Mouse (Mus musculus) left cerebral cortex, postnatal 10 days (tissue): Measurements from ENCODE around the gene Tead1. TPM values are rescaled to one million over a fixed set of nuclear protein-coding genes. Genes with fewer than 3 reads are reported as not detected.

ENCODE experiments used
- DNase-seq, 2 experiments: peaks; one replicate each; pipeline ENCODE4 v3.0.0; 2021 to 2022; ENCODE audit warnings: low spot score in 2 of 2, mixed read lengths in 1 of 2; ENCODE audit errors: extremely low spot score in 1 of 2
- intact Hi-C: fragments of 180-260 bp; cut with DNase I; formaldehyde crosslinking; loops from one replicate; pipeline ENCODE4 v1.15.1; 2025
- total RNA-seq, 2 experiments: library from RNA; stranded (reverse); gene quantifications; 2 replicates each; pipeline ENCODE4 v1.2.3; 2021

Tead1 gene
- total RNA-seq, 2 experiments from 2014 or later: 14.8 to 15.3 TPM

GRCm38 (mm10) chr7:112790334-112790733 is 111.2 kb downstream of the Tead1 start:
- intact Hi-C loops: no loop called here
- DNase-seq: no peak

GRCm38 (mm10) chr7:112792679-112793078 is 113.6 kb downstream of the Tead1 start:
- DNase-seq: no peak
- intact Hi-C loops: no loop called here

- intact Hi-C loops: no loop called here
- DNase-seq: no peak
Observed at GRCm38 (mm10) chr7:112793903-112794302, 114.8 kb downstream of the Tead1 start.

- DNase-seq: no peak
- intact Hi-C loops: no loop called here
Observed at GRCm38 (mm10) chr7:112794481-112794880, 115.4 kb downstream of the Tead1 start.

- no peak for DNase-seq
- intact Hi-C loops: no loop called here
Observed at GRCm38 (mm10) chr7:112797526-112798321, 118.6 kb downstream of the Tead1 start.

GRCm38 (mm10) chr7:112801706-112802105 is 122.6 kb downstream of the Tead1 start:
- intact Hi-C loops: no loop called here
- DNase-seq: no peak

GRCm38 (mm10) chr7:112806718-112807400 is 127.7 kb downstream of the Tead1 start:
- intact Hi-C loops: no loop called here
- no peak for DNase-seq

- DNase-seq: no peak
- intact Hi-C loops: no loop called here
Observed at GRCm38 (mm10) chr7:112807401-112807751, 128.3 kb downstream of the Tead1 start.

- intact Hi-C loops: no loop called here
Observed at GRCm38 (mm10) chr7:112810752-112811151, 131.6 kb downstream of the Tead1 start.

GRCm38 (mm10) chr7:112812037-112812775 is 133.1 kb downstream of the Tead1 start:
- intact Hi-C loops: no loop called here
- no peak for DNase-seq

More at GRCm38 (mm10) chr7:112810752-112811151, 131.6 kb downstream of the Tead1 start:
- no peak for DNase-seq

GRCm38 (mm10) chr7:112813163-112813562 is 134.0 kb downstream of the Tead1 start:
- intact Hi-C loops: no loop called here
- DNase-seq: no peak

- DNase-seq: no peak
- intact Hi-C loops: no loop called here
Observed at GRCm38 (mm10) chr7:112813731-112814306, 134.7 kb downstream of the Tead1 start.

GRCm38 (mm10) chr7:112816016-112816415 is 136.9 kb downstream of the Tead1 start:
- DNase-seq: no peak
- intact Hi-C loops: no loop called here

GRCm38 (mm10) chr7:112819833-112820232 is 140.7 kb downstream of the Tead1 start:
- DNase-seq: no peak
- intact Hi-C loops: no loop called here

- DNase-seq: peak in 1 of 2 experiments; percentile 50
- intact Hi-C loops: no loop called here
Observed at GRCm38 (mm10) chr7:112822879-112823278, 143.8 kb downstream of the Tead1 start.

- intact Hi-C loops: no loop called here
- DNase-seq: peak in 1 of 2 experiments; percentile 47
Observed at GRCm38 (mm10) chr7:112823621-112824020, 144.5 kb downstream of the Tead1 start.

GRCm38 (mm10) chr7:112825339-112825781 is 146.2 kb downstream of the Tead1 start:
- DNase-seq: no peak
- intact Hi-C loops: no loop called here

GRCm38 (mm10) chr7:112826114-112826911 is 147.2 kb downstream of the Tead1 start:
- DNase-seq: peak; percentile 56 to 84
- intact Hi-C loops: no loop called here
